Mouse (Mus musculus): ENCODE measurements around the gene Olfml2b. TPM values are rescaled to one million over a fixed set of nuclear protein-coding genes. Genes with fewer than 3 reads are reported as not detected.

Olfml2b gene
- total RNA-seq (2021), result 10 to 100 TPM; 16.6 to 17.3 TPM
- long read RNA-seq, experiment 1, transcript Olfml2b-201 (8 exons, 3,095 nt), result major isoform, 25 of 36 reads
- long read RNA-seq, experiment 1, partial matches to known transcripts, result 6 of 36 reads
- long read RNA-seq, experiment 1, other reads (novel, unspliced or antisense), result 5 of 36 reads
- long read RNA-seq, experiment 2, transcript Olfml2b-201 (8 exons, 3,095 nt), result major isoform, 24 of 33 reads
- long read RNA-seq, experiment 2, partial matches to known transcripts, result 6 of 33 reads
- long read RNA-seq, experiment 2, other reads (novel, unspliced or antisense), result 3 of 33 reads

- peak; percentile 90 to 92 for DNase-seq
- intact Hi-C loops (cut with DNase I), result loop anchor here (5.0 kb wide), 1 partner anchor 128 kb away; no protein-coding TSS in a partner anchor
Measured at GRCm38 (mm10) chr1:170644255-170645205, at the start of gene Olfml2b. Gene Olfml2b (plus strand): TSS chr1:170644532.

GRCm38 (mm10) chr1:170594575-170594974 lies 49.8 kb upstream of the Olfml2b start:
- intact Hi-C loops (cut with DNase I), result no loop called here
- DNase-seq, result no peak

- DNase-seq, result no peak
- intact Hi-C loops (cut with DNase I), result loop anchor here (5.0 kb wide), 1 partner anchor 208 kb away; no protein-coding TSS in a partner anchor
Measured at GRCm38 (mm10) chr1:170605228-170606001, 38.9 kb upstream of the Olfml2b start.

GRCm38 (mm10) chr1:170607231-170607917 lies 37.0 kb upstream of the Olfml2b start:
- DNase-seq, result no peak
- intact Hi-C loops (cut with DNase I), result loop anchor here (5.0 kb wide), 1 partner anchor 210 kb away; no protein-coding TSS in a partner anchor

GRCm38 (mm10) chr1:170608461-170609071 lies 35.8 kb upstream of the Olfml2b start:
- intact Hi-C loops (cut with DNase I), result loop anchor here (5.0 kb wide), 1 partner anchor 211 kb away; no protein-coding TSS in a partner anchor
- no peak for DNase-seq

GRCm38 (mm10) chr1:170609872-170610271 lies 34.5 kb upstream of the Olfml2b start:
- DNase-seq, result no peak
- intact Hi-C loops (cut with DNase I), result loop anchor here (5.0 kb wide), 1 partner anchor 213 kb away; no protein-coding TSS in a partner anchor

GRCm38 (mm10) chr1:170610289-170610688 lies 34.0 kb upstream of the Olfml2b start:
- DNase-seq, result no peak
- intact Hi-C loops (cut with DNase I), result no loop called here

- intact Hi-C loops (cut with DNase I), result no loop called here
- no peak for DNase-seq
Measured at GRCm38 (mm10) chr1:170610695-170611094, 33.6 kb upstream of the Olfml2b start.

GRCm38 (mm10) chr1:170611631-170612030 lies 32.7 kb upstream of the Olfml2b start:
- no peak for DNase-seq
- intact Hi-C loops (cut with DNase I), result loop anchor here (2.0 kb wide), 1 partner anchor 393 kb away; no protein-coding TSS in a partner anchor

- intact Hi-C loops (cut with DNase I), result loop anchor here (1.0 to 2.0 kb wide), 2 partner anchors 321 to 394 kb away; no protein-coding TSS in a partner anchor
- DNase-seq, result peak; percentile 65 to 81
Measured at GRCm38 (mm10) chr1:170612968-170613872, 31.1 kb upstream of the Olfml2b start.

- no peak for DNase-seq
- intact Hi-C loops (cut with DNase I), result no loop called here
Measured at GRCm38 (mm10) chr1:170619686-170620374, 24.5 kb upstream of the Olfml2b start.

GRCm38 (mm10) chr1:170622934-170623333 lies 21.4 kb upstream of the Olfml2b start:
- intact Hi-C loops (cut with DNase I), result no loop called here
- peak in 1 of 2 experiments; percentile 26 for DNase-seq

- intact Hi-C loops (cut with DNase I), result no loop called here
- no peak for DNase-seq
Measured at GRCm38 (mm10) chr1:170623432-170623831, 20.9 kb upstream of the Olfml2b start.

GRCm38 (mm10) chr1:170630489-170630888 lies 13.8 kb upstream of the Olfml2b start:
- intact Hi-C loops (cut with DNase I), result no loop called here
- no peak for DNase-seq

- no peak for DNase-seq
- intact Hi-C loops (cut with DNase I), result no loop called here
Measured at GRCm38 (mm10) chr1:170631571-170631970, 12.8 kb upstream of the Olfml2b start.

- intact Hi-C loops (cut with DNase I), result loop anchor here (1.0 kb wide), 1 partner anchor 207 kb away; no protein-coding TSS in a partner anchor
Measured at GRCm38 (mm10) chr1:170632385-170632784, 11.9 kb upstream of the Olfml2b start.

GRCm38 (mm10) chr1:170632856-170633255 lies 11.5 kb upstream of the Olfml2b start:
- intact Hi-C loops (cut with DNase I), result loop anchor here (1.0 kb wide), 1 partner anchor 206 kb away; no protein-coding TSS in a partner anchor
- DNase-seq, result no peak

More at GRCm38 (mm10) chr1:170632385-170632784, 11.9 kb upstream of the Olfml2b start:
- DNase-seq, result peak; percentile 78 to 89

Measured in heart, postnatal 14 days (tissue).